Mouse (Mus musculus): ENCODE data around the gene Ppp1cc. TPM values are rescaled to one million over a fixed set of nuclear protein-coding genes. Genes with fewer than 3 reads are reported as not detected.
A peak's percentile ranks its signal among the peaks of the same experiment; 100 is the strongest.

Ppp1cc gene
- polyA plus RNA-seq (2015; fragmentation: Nextera tagmentation; extraction: Ambion mirVana), result 237 and 248 TPM in 2 replicates

GRCm38 (mm10) chr5:122157827-122158381, at the start of gene Ppp1cc:
Gene Ppp1cc (plus strand): TSS chr5:122158278.
- peak; percentile 92 for ATAC-seq (replicated peaks; ENCODE audit: extremely low read depth, insufficient read depth, low FRiP score)
- peaks cover 54% of the 10 kb centered on the region for H3K4me1 ChIP-seq (ENCODE audit: control insufficient read depth, insufficient read depth, low read length)

GRCm38 (mm10) chr5:122109325-122110060, 48.6 kb upstream of the Ppp1cc start:
- Histone ChIP-seq H3K36me3 (ENCODE audit: control insufficient read depth, insufficient read depth) (peaks cover 9% of the 10 kb centered on the region), H3K4me1 (ENCODE audit: control insufficient read depth, insufficient read depth, low read length) (no peaks in the 10 kb centered on the region), H3K4me3 (ENCODE audit: low read length) (no peak overlapping the region), H3K9me3 (replicated peaks; ENCODE audit: control insufficient read depth, low read length) (no peaks in the 10 kb centered on the region), H3K27ac (ENCODE audit: low read length) (peak overlapping the region; percentile 73), H3K4me2 (ENCODE audit: low read depth, low read length) (no peak overlapping the region), H3K9ac (ENCODE audit: low read length) (no peak overlapping the region), H3K27me3 (ENCODE audit: control insufficient read depth, insufficient read depth, low read length) (no peaks in the 10 kb centered on the region)
- peak; percentile 40 for ATAC-seq (replicated peaks; ENCODE audit: extremely low read depth, insufficient read depth, low FRiP score)
- 28% methylated on average over 16 of the region's 16 CpGs for WGBS

More at GRCm38 (mm10) chr5:122157827-122158381, at the start of gene Ppp1cc:
- no peaks in the 10 kb centered on the region for H3K9me3 ChIP-seq (replicated peaks; ENCODE audit: control insufficient read depth, low read length)
- no peaks in the 10 kb centered on the region for H3K27me3 ChIP-seq (ENCODE audit: control insufficient read depth, insufficient read depth, low read length)
- peak within 1 kb of the TSS; percentile 91 for H3K27ac ChIP-seq (ENCODE audit: low read length)
- peak within 1 kb of the TSS; percentile 96 for H3K4me3 ChIP-seq (ENCODE audit: low read length)
- peak within 1 kb of the TSS; percentile 86 for H3K4me2 ChIP-seq (ENCODE audit: low read depth, low read length)
- under 1% methylated on average over 45 of the region's 54 CpGs for WGBS
- 0 out of 2 replicates have a peak, but pooled peaks cover 4% of the 10 kb centered on the region for H3K36me3 ChIP-seq (ENCODE audit: control insufficient read depth, insufficient read depth)
- peak within 1 kb of the TSS; percentile 96 for H3K9ac ChIP-seq (ENCODE audit: low read length)

- Histone ChIP-seq H3K4me3 (ENCODE audit: low read length) (no peak overlapping the region), H3K27me3 (ENCODE audit: control insufficient read depth, insufficient read depth, low read length) (no peaks in the 10 kb centered on the region), H3K36me3 (ENCODE audit: control insufficient read depth, insufficient read depth) (peaks cover 2% of the 10 kb centered on the region; the same call in 1 of the 2 replicates), H3K9me3 (replicated peaks; ENCODE audit: control insufficient read depth, low read length) (no peaks in the 10 kb centered on the region), H3K4me1 (ENCODE audit: control insufficient read depth, insufficient read depth, low read length) (no peaks in the 10 kb centered on the region), H3K9ac (ENCODE audit: low read length) (no peak overlapping the region), H3K4me2 (ENCODE audit: low read depth, low read length) (no peak overlapping the region), H3K27ac (ENCODE audit: low read length) (peak overlapping the region; percentile 30; the same call in 1 of the 2 replicates)
- 68% methylated on average over 13 of the region's 13 CpGs for WGBS
- peak; percentile 2 for ATAC-seq (replicated peaks; ENCODE audit: extremely low read depth, insufficient read depth, low FRiP score)
Measured at GRCm38 (mm10) chr5:122110625-122111024, 47.5 kb upstream of the Ppp1cc start.

GRCm38 (mm10) chr5:122111091-122111932, 46.8 kb upstream of the Ppp1cc start:
- H3K36me3 ChIP-seq (ENCODE audit: control insufficient read depth, insufficient read depth), result peaks cover 2% of the 10 kb centered on the region; the same call in 1 of the 2 replicates
- 59% methylated on average over 26 of the region's 26 CpGs for WGBS
- 0 out of 2 replicates have a peak overlapping the region, but pooled peaks have one; percentile 7 for H3K4me2 ChIP-seq (ENCODE audit: low read depth, low read length)
- peak overlapping the region; percentile 30 for H3K27ac ChIP-seq (ENCODE audit: low read length)
- H3K4me1 ChIP-seq (ENCODE audit: control insufficient read depth, insufficient read depth, low read length), result no peaks in the 10 kb centered on the region
- ATAC-seq (replicated peaks; ENCODE audit: extremely low read depth, insufficient read depth, low FRiP score), result peak; percentile 4
- 0 out of 2 replicates have a peak, but pooled peaks cover 4% of the 10 kb centered on the region for H3K9me3 ChIP-seq (replicated peaks; ENCODE audit: control insufficient read depth, low read length)
- no peaks in the 10 kb centered on the region for H3K27me3 ChIP-seq (ENCODE audit: control insufficient read depth, insufficient read depth, low read length)
- H3K4me3 ChIP-seq (ENCODE audit: low read length), result no peak overlapping the region
- no peak overlapping the region for H3K9ac ChIP-seq (ENCODE audit: low read length)

- Histone ChIP-seq H3K36me3 (ENCODE audit: control insufficient read depth, insufficient read depth) (peaks cover 2% of the 10 kb centered on the region; the same call in 1 of the 2 replicates), H3K27ac (ENCODE audit: low read length) (peak overlapping the region; percentile 15), H3K27me3 (ENCODE audit: control insufficient read depth, insufficient read depth, low read length) (no peaks in the 10 kb centered on the region), H3K9me3 (replicated peaks; ENCODE audit: control insufficient read depth, low read length) (0 out of 2 replicates have a peak, but pooled peaks cover 4% of the 10 kb centered on the region), H3K9ac (ENCODE audit: low read length) (no peak overlapping the region), H3K4me3 (ENCODE audit: low read length) (no peak overlapping the region), H3K4me1 (ENCODE audit: control insufficient read depth, insufficient read depth, low read length) (no peaks in the 10 kb centered on the region), H3K4me2 (ENCODE audit: low read depth, low read length) (0 out of 2 replicates have a peak overlapping the region, but pooled peaks have one; percentile 7)
- WGBS, result 49% methylated on average over 4 of the region's 4 CpGs
- no peak for ATAC-seq (replicated peaks; ENCODE audit: extremely low read depth, insufficient read depth, low FRiP score)
Measured at GRCm38 (mm10) chr5:122111933-122112248, 46.2 kb upstream of the Ppp1cc start.

GRCm38 (mm10) chr5:122113450-122113849, 44.6 kb upstream of the Ppp1cc start:
- H3K4me2 ChIP-seq (ENCODE audit: low read depth, low read length), result no peak overlapping the region
- 0 out of 2 replicates have a peak, but pooled peaks cover 4% of the 10 kb centered on the region for H3K9me3 ChIP-seq (replicated peaks; ENCODE audit: control insufficient read depth, low read length)
- no peaks in the 10 kb centered on the region for H3K36me3 ChIP-seq (ENCODE audit: control insufficient read depth, insufficient read depth)
- no peaks in the 10 kb centered on the region for H3K4me1 ChIP-seq (ENCODE audit: control insufficient read depth, insufficient read depth, low read length)
- no peaks in the 10 kb centered on the region for H3K27me3 ChIP-seq (ENCODE audit: control insufficient read depth, insufficient read depth, low read length)
- no peak for ATAC-seq (replicated peaks; ENCODE audit: extremely low read depth, insufficient read depth, low FRiP score)
- 75% methylated on average over 7 of the region's 7 CpGs for WGBS
- no peak overlapping the region for H3K27ac ChIP-seq (ENCODE audit: low read length)
- H3K9ac ChIP-seq (ENCODE audit: low read length), result no peak overlapping the region
- no peak overlapping the region for H3K4me3 ChIP-seq (ENCODE audit: low read length)

- H3K9me3 ChIP-seq (replicated peaks; ENCODE audit: control insufficient read depth, low read length), result 0 out of 2 replicates have a peak, but pooled peaks cover 4% of the 10 kb centered on the region
- no peaks in the 10 kb centered on the region for H3K36me3 ChIP-seq (ENCODE audit: control insufficient read depth, insufficient read depth)
- 3% methylated on average over 2 of the region's 2 CpGs for WGBS
- no peak overlapping the region for H3K27ac ChIP-seq (ENCODE audit: low read length)
- no peak for ATAC-seq (replicated peaks; ENCODE audit: extremely low read depth, insufficient read depth, low FRiP score)
- no peak overlapping the region for H3K4me3 ChIP-seq (ENCODE audit: low read length)
- H3K4me2 ChIP-seq (ENCODE audit: low read depth, low read length), result no peak overlapping the region
- no peak overlapping the region for H3K9ac ChIP-seq (ENCODE audit: low read length)
- no peaks in the 10 kb centered on the region for H3K27me3 ChIP-seq (ENCODE audit: control insufficient read depth, insufficient read depth, low read length)
- H3K4me1 ChIP-seq (ENCODE audit: control insufficient read depth, insufficient read depth, low read length), result no peaks in the 10 kb centered on the region
Measured at GRCm38 (mm10) chr5:122114176-122114575, 43.9 kb upstream of the Ppp1cc start.

GRCm38 (mm10) chr5:122115266-122115763, 42.8 kb upstream of the Ppp1cc start:
- Histone ChIP-seq H3K4me2 (ENCODE audit: low read depth, low read length) (no peak overlapping the region), H3K9me3 (replicated peaks; ENCODE audit: control insufficient read depth, low read length) (0 out of 2 replicates have a peak, but pooled peaks cover 4% of the 10 kb centered on the region), H3K27me3 (ENCODE audit: control insufficient read depth, insufficient read depth, low read length) (no peaks in the 10 kb centered on the region), H3K27ac (ENCODE audit: low read length) (no peak overlapping the region), H3K36me3 (ENCODE audit: control insufficient read depth, insufficient read depth) (no peaks in the 10 kb centered on the region), H3K4me3 (ENCODE audit: low read length) (no peak overlapping the region), H3K4me1 (ENCODE audit: control insufficient read depth, insufficient read depth, low read length) (no peaks in the 10 kb centered on the region), H3K9ac (ENCODE audit: low read length) (no peak overlapping the region)
- WGBS, result 91% methylated on average over 9 of the region's 9 CpGs
- ATAC-seq (replicated peaks; ENCODE audit: extremely low read depth, insufficient read depth, low FRiP score), result no peak
